Mouse (Mus musculus) urinary bladder, postnatal 36 days (tissue): Measurements from ENCODE around the gene Lpp.

Experiments used
- DNase-seq, 2 experiments: peaks; one replicate each; pipeline ENCODE4 v3.0.0; 2022; ENCODE audit warnings: low spot score in 2 of 2, mixed read lengths in 1 of 2

Gene Lpp

DNA sequence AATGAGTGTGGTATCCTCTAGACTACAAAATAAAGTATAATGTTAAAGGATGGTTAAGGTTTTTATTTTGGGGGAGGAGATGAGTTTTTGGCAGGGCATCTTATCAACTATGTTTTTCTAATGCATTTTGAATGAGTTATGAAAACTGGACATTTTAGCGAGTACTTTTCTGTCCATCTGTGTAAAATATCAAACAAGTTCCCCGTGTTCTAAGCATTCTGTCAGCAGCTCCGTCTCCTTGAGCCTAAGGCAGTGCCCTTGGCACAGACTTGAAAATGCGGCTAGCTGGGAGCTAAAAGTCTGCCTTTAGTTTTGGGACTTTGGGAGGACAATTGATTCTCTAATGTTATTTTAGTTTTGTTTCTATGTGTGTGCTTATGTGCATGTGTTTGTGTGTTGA, 165.2 kb downstream of the Lpp start:
- DNase-seq: no peak

- DNase-seq: peak in 1 of 2 experiments; percentile 57
Observed at GRCm38 (mm10) chr16:24559811-24560210, 166.5 kb downstream of the Lpp start.

DNA sequence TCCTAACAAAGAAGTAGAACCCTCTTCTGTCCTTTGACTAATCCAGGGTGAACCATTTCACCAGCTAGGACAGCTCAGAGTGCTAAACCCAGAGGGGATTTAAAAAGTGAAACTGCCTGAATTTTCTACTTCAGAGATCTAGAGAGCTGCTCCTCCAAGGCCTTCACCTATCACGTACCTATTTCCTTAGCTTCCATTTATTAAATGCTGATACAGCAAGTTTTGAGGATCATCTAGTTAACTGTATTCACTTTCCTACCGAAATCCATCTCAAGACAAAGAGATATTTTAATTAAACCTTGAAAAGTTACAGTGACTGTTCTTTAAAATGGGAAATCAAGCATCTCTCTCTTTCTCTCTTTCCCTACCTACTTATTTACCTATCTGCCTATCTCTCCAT, 167.7 kb downstream of the Lpp start:
- no peak for DNase-seq

GRCm38 (mm10) chr16:24561602-24562001, 168.3 kb downstream of the Lpp start:
- DNase-seq: no peak

DNA sequence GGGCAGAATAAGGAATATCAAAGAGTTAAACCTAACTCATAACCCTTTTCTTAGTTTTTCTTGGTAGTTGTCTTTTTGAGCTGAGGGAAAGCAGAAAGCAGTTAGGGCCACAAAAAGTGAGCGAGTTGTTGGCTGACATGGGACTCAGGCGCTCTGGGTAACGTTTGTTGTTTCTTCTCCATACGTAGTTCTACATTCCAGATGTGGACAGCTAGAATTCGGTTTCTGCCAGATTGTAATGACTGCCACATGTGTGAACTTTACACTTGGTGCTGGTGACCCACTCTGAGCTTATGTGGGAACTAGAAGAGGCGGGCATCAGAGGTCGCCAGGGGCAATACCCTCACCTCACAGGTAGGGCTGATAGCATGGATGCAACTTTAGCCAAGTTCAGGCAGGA, 172.0 kb downstream of the Lpp start:
- no peak for DNase-seq

- peak in 1 of 2 experiments; percentile 31 for DNase-seq
Observed at GRCm38 (mm10) chr16:24566277-24566676, 173.0 kb downstream of the Lpp start.

DNA sequence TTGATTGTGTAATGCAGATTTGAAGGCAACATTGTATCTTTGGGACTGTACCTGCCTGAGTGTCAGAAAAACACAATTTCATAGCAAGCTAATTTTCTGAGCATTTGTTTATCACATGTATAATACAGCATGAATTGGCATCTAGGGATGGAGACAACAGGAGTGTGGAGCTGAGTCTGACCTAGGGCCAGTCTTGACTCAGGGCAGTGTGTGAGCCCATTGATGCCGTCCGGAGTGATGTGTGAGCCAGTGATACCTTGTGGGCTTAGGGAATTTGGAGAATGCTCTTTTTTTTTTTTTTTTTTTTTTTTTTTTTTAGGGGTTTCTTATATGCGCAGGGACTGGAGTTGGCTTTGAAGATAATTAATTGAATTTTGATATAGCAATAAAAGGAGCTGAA, 174.3 kb downstream of the Lpp start:
- DNase-seq: no peak

DNA sequence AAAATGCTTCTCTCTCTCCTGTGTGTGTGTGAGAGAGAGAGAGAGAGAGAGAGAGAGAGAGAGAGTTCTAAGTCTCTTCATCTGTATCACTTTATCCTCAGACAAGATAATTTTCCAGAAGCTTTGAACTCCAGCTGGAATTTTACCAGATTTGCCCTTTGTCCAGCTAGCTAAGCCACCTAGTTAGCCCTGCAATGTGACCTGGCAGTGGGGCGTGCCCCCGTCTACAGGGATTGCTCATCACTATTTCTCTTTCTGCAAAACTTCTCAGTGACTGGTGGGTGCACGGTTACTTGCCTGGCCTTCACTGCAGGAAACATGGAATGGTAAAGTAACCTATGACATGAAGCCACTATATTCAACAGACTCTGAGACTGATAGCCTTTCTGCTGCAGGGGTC, 174.8 kb downstream of the Lpp start:
- no peak for DNase-seq

DNA sequence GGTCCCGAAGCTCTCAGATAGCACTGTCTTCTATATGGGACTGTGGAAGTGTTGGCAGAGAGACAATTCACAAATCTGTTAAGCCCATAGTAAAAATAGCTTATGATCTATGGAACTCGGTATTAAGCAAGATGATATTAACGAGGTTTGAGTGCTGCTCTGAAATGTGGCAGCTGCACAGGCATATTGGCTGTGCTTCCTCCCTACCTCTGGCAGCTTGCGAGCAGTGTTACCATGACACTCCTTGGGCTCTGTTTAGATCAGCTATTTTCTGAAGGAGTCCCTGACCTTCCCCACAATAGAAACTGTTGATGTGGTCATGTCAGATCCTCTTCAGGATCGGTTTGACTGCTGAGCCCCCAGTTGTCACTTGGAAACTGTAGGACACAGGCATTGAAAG, 176.4 kb downstream of the Lpp start:
- DNase-seq: no peak

DNA sequence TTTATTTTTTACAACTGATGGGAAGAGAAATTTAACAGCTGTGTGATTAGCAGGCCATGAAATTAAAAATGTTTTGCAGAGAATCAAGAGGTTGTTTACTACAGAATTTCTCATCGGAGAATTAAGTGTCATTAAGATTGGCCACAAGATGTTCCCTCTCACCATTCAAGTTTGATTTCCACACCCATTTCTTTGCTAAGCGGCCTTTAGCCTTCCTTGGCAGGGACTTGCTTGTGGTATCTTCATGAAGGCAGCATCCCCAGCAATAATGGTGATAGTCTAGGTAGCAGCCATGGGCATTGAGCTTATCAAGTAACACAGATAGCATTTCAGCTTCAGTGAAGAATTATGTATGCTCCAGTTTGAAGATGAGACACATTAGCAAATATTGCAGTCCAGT, 183.7 kb downstream of the Lpp start:
- no peak for DNase-seq

GRCm38 (mm10) chr16:24577798-24578197, 184.5 kb downstream of the Lpp start:
- no peak for DNase-seq

DNA sequence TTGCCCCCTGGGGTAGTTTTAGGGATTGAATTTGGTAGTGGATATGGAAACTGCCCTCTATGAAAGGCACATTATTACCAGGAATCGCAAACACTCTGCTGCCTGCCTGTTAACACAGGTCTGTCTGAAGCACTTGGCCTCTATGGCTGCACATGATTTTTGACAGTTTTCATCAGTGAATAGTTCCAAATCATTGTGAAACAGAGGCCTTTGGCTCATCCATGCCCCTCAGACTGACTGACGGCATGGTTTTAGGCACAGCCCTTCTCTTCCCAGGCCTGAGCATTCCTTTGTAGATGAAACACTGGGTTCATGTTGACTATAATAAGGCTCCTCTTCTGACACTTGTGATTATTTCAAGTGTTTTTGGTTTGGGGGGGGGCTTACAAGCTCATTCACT, 189.5 kb downstream of the Lpp start:
- DNase-seq: no peak

DNA sequence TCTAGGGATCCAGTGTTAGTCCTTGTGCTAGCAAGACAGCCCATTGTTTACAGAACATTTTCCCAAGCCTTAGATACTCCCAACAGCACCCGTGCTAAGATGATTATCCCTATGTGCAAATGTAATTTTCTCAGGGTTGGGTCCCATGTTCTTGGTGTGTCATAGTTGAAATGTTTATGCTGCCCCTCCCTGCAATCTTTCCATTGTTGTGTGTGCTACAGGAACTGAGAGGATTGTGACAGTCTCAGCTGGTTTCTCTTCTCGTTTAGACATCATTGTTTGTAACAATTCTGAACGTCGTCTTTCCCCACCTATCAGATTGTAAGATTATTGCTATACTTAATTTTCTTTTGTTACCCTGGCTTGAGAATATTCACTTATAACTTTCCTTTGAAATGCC, 200.2 kb downstream of the Lpp start:
- no peak for DNase-seq

DNA sequence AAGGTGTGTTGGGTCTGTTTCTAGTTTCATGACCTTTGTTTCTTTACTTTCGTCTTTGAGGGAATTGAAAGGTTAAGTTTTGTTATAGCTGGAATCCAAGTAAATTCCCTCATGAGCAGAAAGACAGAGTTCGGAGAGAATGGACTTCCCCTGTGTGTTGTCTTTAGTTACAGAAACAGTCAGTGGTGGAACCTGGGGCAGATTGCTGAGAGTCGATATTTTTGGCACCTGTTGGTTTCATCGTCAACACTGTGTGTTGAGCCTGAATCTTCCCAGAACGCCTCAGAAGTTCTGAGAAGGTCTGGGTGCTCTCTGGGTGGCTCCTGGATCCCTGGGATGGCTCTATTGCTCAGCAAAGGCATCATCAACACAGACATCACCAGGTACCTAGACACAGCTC, 201.2 kb downstream of the Lpp start:
- no peak for DNase-seq

DNA sequence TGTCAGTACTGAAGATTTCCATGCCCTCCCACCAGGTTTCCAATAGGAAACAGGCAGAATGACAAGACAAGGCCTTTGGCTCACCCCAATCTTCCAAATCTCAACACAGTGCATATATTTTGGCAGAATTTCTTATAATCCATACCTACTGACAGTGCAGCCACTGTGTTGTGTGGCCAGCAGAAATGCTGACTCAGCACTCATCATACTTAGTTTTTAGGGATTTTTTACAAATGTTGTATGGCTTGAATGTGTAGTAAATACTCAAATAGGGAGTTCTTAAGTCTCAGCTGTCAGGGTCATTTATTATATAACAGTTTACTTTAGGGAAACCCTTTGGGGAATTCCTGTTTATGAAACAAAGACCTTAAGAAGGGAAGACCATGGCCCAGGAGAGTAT, 202.2 kb downstream of the Lpp start:
- no peak for DNase-seq

DNA sequence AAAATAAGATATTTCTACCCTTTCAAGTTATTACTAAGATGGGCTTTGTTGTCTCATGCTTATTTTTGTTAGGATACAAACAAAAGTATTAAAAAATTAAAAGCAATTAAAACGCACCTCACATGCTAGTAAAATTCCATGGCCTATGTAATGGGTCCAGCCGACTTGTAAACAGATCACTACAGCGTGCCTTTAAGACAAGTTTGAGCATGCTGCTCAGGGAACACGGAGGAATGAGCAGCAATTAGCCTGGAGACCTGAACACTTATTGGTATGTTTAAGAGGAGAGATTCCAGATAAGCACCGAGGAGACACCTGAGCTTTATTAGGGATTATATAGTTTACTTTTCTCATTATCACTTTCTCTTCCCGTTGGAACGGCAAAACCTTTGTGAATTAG, 205.3 kb downstream of the Lpp start:
- DNase-seq: no peak

GRCm38 (mm10) chr16:24599766-24600165, 206.5 kb downstream of the Lpp start:
- DNase-seq: no peak

DNA sequence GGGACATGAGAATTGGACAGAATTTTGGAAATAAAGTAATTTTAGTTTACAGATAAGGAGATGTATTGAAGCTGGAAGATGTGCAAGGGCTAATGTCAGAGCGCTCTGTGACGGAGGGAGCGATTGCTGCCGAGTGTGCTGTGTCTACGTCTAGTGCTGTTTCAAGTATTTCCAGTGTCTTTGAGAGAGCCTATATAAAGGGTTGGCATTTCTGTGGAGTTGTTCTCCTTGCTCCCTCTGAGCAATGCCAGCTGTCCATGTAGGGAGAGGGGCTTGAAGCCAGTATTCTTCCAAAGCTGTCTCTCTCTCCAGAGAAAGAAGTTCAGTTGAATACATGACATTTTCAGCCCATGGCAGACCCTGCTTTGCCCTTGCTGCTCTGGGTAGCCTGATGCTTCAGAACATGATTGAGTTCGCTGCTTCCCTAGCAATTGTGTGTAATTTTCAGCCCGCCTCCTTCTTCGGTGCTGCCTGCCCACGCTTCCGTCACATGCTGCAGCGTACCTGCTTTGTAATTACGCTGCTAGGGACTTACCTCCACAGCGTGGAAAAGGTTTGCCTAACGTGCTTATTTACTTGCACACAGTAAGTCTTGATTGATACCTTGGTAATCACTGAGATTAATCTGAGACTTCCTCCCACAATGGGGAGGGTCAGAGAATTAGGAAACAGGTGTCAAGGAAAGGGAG, 207.1 kb downstream of the Lpp start:
- DNase-seq: no peak

GRCm38 (mm10) chr16:24603342-24603741, 210.0 kb downstream of the Lpp start:
- no peak for DNase-seq

- DNase-seq: no peak
Observed at GRCm38 (mm10) chr16:24607896-24608457, 214.7 kb downstream of the Lpp start.

GRCm38 (mm10) chr16:24619458-24619857, 226.2 kb downstream of the Lpp start:
- no peak for DNase-seq

DNA sequence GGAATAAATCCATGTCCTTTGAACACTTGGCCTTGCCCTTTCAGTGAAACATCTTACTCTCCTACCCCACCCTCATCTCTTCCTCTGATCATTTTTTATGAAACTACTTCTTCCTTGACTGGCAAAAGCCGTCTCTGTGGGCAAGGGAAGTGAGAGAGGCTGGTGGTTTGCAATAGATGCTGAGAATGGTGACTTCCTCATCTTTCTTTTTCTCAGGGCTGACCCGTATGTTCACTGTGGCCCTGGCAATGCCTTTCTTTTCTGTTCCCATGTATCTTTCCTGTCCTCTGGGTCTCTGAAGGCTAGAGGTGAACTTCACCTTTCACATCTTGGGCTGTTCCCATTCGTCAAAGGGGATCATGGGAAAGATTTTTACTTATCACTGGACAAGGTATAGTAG, 226.7 kb downstream of the Lpp start:
- no peak for DNase-seq

- DNase-seq: no peak
Observed at GRCm38 (mm10) chr16:24622226-24623194, 229.2 kb downstream of the Lpp start.
